Mouse (Mus musculus) cerebellum, postnatal 36 days (tissue): ENCODE results near the gene Ptpra.

Experiments
- DNase-seq, 2 experiments: peaks; one replicate each; pipeline ENCODE4 v3.0.0; 2021 to 2022; ENCODE audit warnings: mixed read lengths in 2 of 2

The Ptpra gene

GRCm38 (mm10) chr2:130448449-130448848 lies 1.6 kb upstream of the Ptpra start:
- DNase-seq: no peak

- DNase-seq: peak in 1 of 2 experiments; percentile 19
These were observed 871 bp upstream of the Ptpra start for GRCm38 (mm10) chr2:130449021-130449793.

- peak in 1 of 2 experiments; percentile 75 for DNase-seq
These were observed 337 bp downstream of the Ptpra start for GRCm38 (mm10) chr2:130450434-130450796.

- DNase-seq: no peak
These were observed 1.1 kb downstream of the Ptpra start for GRCm38 (mm10) chr2:130451086-130451726.

- DNase-seq: no peak
These were observed 1.6 kb downstream of the Ptpra start for GRCm38 (mm10) chr2:130451727-130452090.

- DNase-seq: no peak
These were observed 2.2 kb downstream of the Ptpra start for GRCm38 (mm10) chr2:130452266-130452665.

GRCm38 (mm10) chr2:130453421-130453820 lies 3.3 kb downstream of the Ptpra start:
- no peak for DNase-seq

- DNase-seq: peak; percentile 61 to 73
These were observed 4.8 kb downstream of the Ptpra start for GRCm38 (mm10) chr2:130454748-130455370.

GRCm38 (mm10) chr2:130457871-130458270 lies 7.8 kb downstream of the Ptpra start:
- no peak for DNase-seq

GRCm38 (mm10) chr2:130459576-130459975 lies 9.5 kb downstream of the Ptpra start:
- no peak for DNase-seq

GRCm38 (mm10) chr2:130461287-130462071 lies 11.4 kb downstream of the Ptpra start:
- no peak for DNase-seq

- no peak for DNase-seq
These were observed 16.4 kb downstream of the Ptpra start for GRCm38 (mm10) chr2:130466438-130466837.

- no peak for DNase-seq
These were observed 19.3 kb downstream of the Ptpra start for GRCm38 (mm10) chr2:130469366-130469765.

GRCm38 (mm10) chr2:130469935-130470334 lies 19.9 kb downstream of the Ptpra start:
- DNase-seq: no peak

GRCm38 (mm10) chr2:130472908-130473510 lies 22.9 kb downstream of the Ptpra start:
- DNase-seq: no peak

GRCm38 (mm10) chr2:130475764-130476163 lies 25.7 kb downstream of the Ptpra start:
- no peak for DNase-seq

- no peak for DNase-seq
These were observed 26.7 kb downstream of the Ptpra start for GRCm38 (mm10) chr2:130476666-130477297.

GRCm38 (mm10) chr2:130482177-130482576 lies 32.1 kb downstream of the Ptpra start:
- no peak for DNase-seq

GRCm38 (mm10) chr2:130482700-130483099 lies 32.6 kb downstream of the Ptpra start:
- DNase-seq: no peak

- DNase-seq: no peak
These were observed 34.1 kb downstream of the Ptpra start for GRCm38 (mm10) chr2:130484206-130484605.

- no peak for DNase-seq
These were observed 37.9 kb downstream of the Ptpra start for GRCm38 (mm10) chr2:130488002-130488401.

- no peak for DNase-seq
These were observed 38.5 kb downstream of the Ptpra start for GRCm38 (mm10) chr2:130488600-130488999.
